Mouse (Mus musculus) embryonic facial prominence, embryonic 13.5 days (tissue): Measurements from ENCODE around the gene Socs5. TPM values are rescaled to one million over a fixed set of nuclear protein-coding genes. Genes with fewer than 3 reads are reported as not detected.

ENCODE experiments used
- microRNA-seq: library from miRNA; unstranded; fragments of <30 nt; microRNA quantifications from one replicate; pipeline ENCODE4, GENCODE M21; 2016
- polyA plus RNA-seq: library from polyadenylated mRNA; unstranded; fragments of >200 nt; fragmentation: Nextera tagmentation; extraction: Ambion mirVana; gene quantifications from 2 replicates; pipeline ENCODE4 v1.2.1, GENCODE M21; 2015

Socs5 gene
- polyA plus RNA-seq, 1 experiment from 2014 or later, result 19.7 TPM

Small RNA genes lying within 50 kb of the gene (microRNA-seq; reads per million reads assigned to microRNA genes)
- not detected for gene Gm22346

Other genes starting within 250 kb of the Socs5 start
- gene Tmem247, start 190.3 kb upstream of the Socs5 start, polyA plus RNA-seq, result not detected in 2 replicates
- not detected in 2 replicates for gene Atp6v1e2, start 159.8 kb upstream of the Socs5 start, polyA plus RNA-seq
- 18.2 and 22.5 TPM in 2 replicates for gene Rhoq, start 144.6 kb upstream of the Socs5 start, polyA plus RNA-seq
- 34.9 and 36.9 TPM in 2 replicates for gene Pigf, start 82.3 kb upstream of the Socs5 start, polyA plus RNA-seq
- 137 and 150 TPM in 2 replicates for gene Cript, start 82.1 kb upstream of the Socs5 start, polyA plus RNA-seq
- 85.7 and 97.0 TPM in 2 replicates for gene Mcfd2, start 158.3 kb downstream of the Socs5 start, polyA plus RNA-seq
- 6.4 and 7.2 TPM in 2 replicates for gene Ttc7, start 175.2 kb downstream of the Socs5 start, polyA plus RNA-seq